Mouse (Mus musculus): ENCODE measurements at regions not wholly inside any gene's neighbourhood (a gene's known extent, or its start where the extent isn't known, plus 50 kb on each side); places are given as distances from the start of the nearest gene placed in this dataset.

DNA sequence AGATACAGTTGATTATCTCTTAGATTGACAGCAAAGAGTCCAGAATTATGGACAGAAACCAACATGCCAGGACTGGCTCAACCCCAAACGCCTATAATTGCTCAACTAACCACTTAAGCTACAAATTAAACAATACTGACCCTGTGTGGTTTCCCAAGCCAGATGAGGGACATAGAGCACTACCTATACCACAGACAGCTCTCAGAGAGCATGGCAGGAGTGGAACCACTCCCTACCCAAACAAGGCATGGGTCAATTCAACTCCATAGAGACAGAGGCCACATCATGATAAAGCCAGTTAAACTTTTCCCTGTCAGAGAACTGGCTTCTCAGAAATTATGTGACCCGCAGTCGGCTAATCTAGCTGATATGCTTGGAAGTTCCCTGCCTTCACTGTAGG, 490.7 kb upstream of the Tbl1xr1 start:
- no peaks in the 10 kb centered on the region for H3K36me3 ChIP-seq (ENCODE audit: control insufficient read depth, insufficient read depth)
- H3ac ChIP-seq (ENCODE audit: control insufficient read depth, insufficient read length) = no peak overlapping the region
- H3K4me2 ChIP-seq (ENCODE audit: low read depth) = no peak overlapping the region
- H3K27me3 ChIP-seq (ENCODE audit: control insufficient read depth, insufficient read depth, insufficient read length) = no peaks in the 10 kb centered on the region
- H3K79me2 ChIP-seq (ENCODE audit: control insufficient read depth, insufficient read depth) = no peaks in the 10 kb centered on the region
- H3K4me3 ChIP-seq = no peak overlapping the region
- TF ChIP-seq CEBPB (IDR thresholded peaks at IDR 0.05; ENCODE audit: insufficient read depth, poor library complexity, severe bottlenecking) (no peak), TCF3 (IDR thresholded peaks at IDR 0.05; ENCODE audit: insufficient read length, low read depth) (no peak), USF1 (IDR thresholded peaks at IDR 0.05; ENCODE audit: low read depth) (no peak), E2F4 (IDR thresholded peaks at IDR 0.05; ENCODE audit: insufficient read depth) (no peak), SRF (IDR thresholded peaks at IDR 0.05; ENCODE audit: control insufficient read depth, insufficient read length, low read depth) (no peak), TCF12 (IDR thresholded peaks at IDR 0.05; ENCODE audit: insufficient read depth, poor library complexity, severe bottlenecking) (no peak), MYOG (IDR thresholded peaks at IDR 0.05; ENCODE audit: control insufficient read depth in 1 of 3, insufficient read depth in 1 of 3, insufficient read length in 2 of 3, low read depth in 2 of 3) (no peak), MAX (IDR thresholded peaks at IDR 0.05; ENCODE audit: low read depth) (no peak), POLR2AphosphoS2 (IDR thresholded peaks at IDR 0.05; ENCODE audit: insufficient read length, low read depth) (no peak), REST (IDR thresholded peaks at IDR 0.05; ENCODE audit: insufficient read depth, insufficient read length) (no peak), POLR2A (IDR thresholded peaks at IDR 0.05; ENCODE audit: insufficient read length, low read depth) (no peak), MYOD1 (IDR thresholded peaks at IDR 0.05; ENCODE audit: control insufficient read depth in 1 of 3, insufficient read length in 2 of 3, low read depth in 2 of 3) (no peak)

DNA sequence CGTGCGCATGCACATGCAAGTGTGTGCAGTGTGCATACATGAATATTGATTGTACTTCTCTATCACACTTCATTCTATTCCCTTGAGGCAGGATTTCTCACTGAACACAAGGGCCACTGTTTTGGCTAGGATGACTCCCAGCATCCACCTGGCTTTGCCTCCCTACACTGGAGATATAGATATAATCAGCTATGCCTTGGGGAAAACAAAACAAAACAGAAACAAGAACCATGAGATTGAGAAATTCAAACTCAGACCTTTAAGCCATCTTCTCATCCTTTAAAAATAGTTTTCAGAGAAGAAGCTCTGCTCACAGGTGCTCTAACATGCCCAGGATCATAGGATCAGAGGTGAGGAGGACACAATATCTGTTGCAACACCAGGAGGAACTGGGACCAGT, 469.6 kb upstream of the Tbl1xr1 start:
- H3K27me3 ChIP-seq (ENCODE audit: control insufficient read depth, insufficient read depth, insufficient read length) = no peaks in the 10 kb centered on the region

DNA sequence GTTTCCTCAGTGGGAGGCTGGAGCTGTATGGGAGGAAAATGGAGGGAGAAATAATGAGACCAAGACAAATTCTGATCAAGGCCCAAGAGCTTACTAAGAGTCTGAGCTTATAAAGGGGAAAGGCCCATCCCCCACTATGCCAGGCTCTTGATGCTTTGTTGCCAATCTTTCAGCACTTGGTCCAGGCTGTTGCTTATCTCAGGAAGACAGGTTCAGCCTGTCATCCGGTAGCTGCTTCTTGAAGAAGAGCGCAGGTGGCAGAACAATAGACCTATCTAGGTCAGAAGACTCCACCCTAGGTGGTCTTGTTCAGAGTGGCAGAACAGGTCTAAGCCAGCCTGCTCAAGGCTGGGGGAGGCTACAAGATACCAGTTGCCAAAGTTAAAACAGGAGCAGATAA, 466.2 kb upstream of the Tbl1xr1 start:
- TF ChIP-seq TCF12 (IDR thresholded peaks at IDR 0.05; ENCODE audit: insufficient read depth, poor library complexity, severe bottlenecking) (no peak), TCF3 (IDR thresholded peaks at IDR 0.05; ENCODE audit: insufficient read length, low read depth) (no peak), USF1 (IDR thresholded peaks at IDR 0.05; ENCODE audit: low read depth) (no peak), MYOG (IDR thresholded peaks at IDR 0.05; ENCODE audit: control insufficient read depth in 1 of 3, insufficient read depth in 1 of 3, insufficient read length in 2 of 3, low read depth in 2 of 3) (no peak), POLR2AphosphoS2 (IDR thresholded peaks at IDR 0.05; ENCODE audit: insufficient read length, low read depth) (no peak), CEBPB (IDR thresholded peaks at IDR 0.05; ENCODE audit: insufficient read depth, poor library complexity, severe bottlenecking) (no peak), E2F4 (IDR thresholded peaks at IDR 0.05; ENCODE audit: insufficient read depth) (no peak), REST (IDR thresholded peaks at IDR 0.05; ENCODE audit: insufficient read depth, insufficient read length) (no peak)
- Histone ChIP-seq H3K4me2 (ENCODE audit: low read depth) (no peak overlapping the region), H3ac (ENCODE audit: control insufficient read depth, insufficient read length) (no peak overlapping the region), H3K79me2 (ENCODE audit: control insufficient read depth, insufficient read depth) (no peaks in the 10 kb centered on the region), H3K27me3 (ENCODE audit: control insufficient read depth, insufficient read depth, insufficient read length) (no peaks in the 10 kb centered on the region), H3K36me3 (ENCODE audit: control insufficient read depth, insufficient read depth) (no peaks in the 10 kb centered on the region), H3K4me3 (no peak overlapping the region)

More for the DNA sequence above, 469.6 kb upstream of the Tbl1xr1 start:
- Histone ChIP-seq H3K36me3 (ENCODE audit: control insufficient read depth, insufficient read depth) (no peaks in the 10 kb centered on the region), H3K4me2 (ENCODE audit: low read depth) (no peak overlapping the region), H3K4me3 (no peak overlapping the region), H3ac (ENCODE audit: control insufficient read depth, insufficient read length) (no peak overlapping the region), H3K79me2 (ENCODE audit: control insufficient read depth, insufficient read depth) (no peaks in the 10 kb centered on the region)
- TF ChIP-seq POLR2AphosphoS2 (IDR thresholded peaks at IDR 0.05; ENCODE audit: insufficient read length, low read depth) (no peak), E2F4 (IDR thresholded peaks at IDR 0.05; ENCODE audit: insufficient read depth) (no peak), MYOG (IDR thresholded peaks at IDR 0.05; ENCODE audit: control insufficient read depth in 1 of 3, insufficient read depth in 1 of 3, insufficient read length in 2 of 3, low read depth in 2 of 3) (no peak), REST (IDR thresholded peaks at IDR 0.05; ENCODE audit: insufficient read depth, insufficient read length) (no peak), SRF (IDR thresholded peaks at IDR 0.05; ENCODE audit: control insufficient read depth, insufficient read length, low read depth) (no peak), POLR2A (IDR thresholded peaks at IDR 0.05; ENCODE audit: insufficient read length, low read depth) (no peak), CEBPB (IDR thresholded peaks at IDR 0.05; ENCODE audit: insufficient read depth, poor library complexity, severe bottlenecking) (no peak), MYOD1 (IDR thresholded peaks at IDR 0.05; ENCODE audit: control insufficient read depth in 1 of 3, insufficient read length in 2 of 3, low read depth in 2 of 3) (no peak), TCF12 (IDR thresholded peaks at IDR 0.05; ENCODE audit: insufficient read depth, poor library complexity, severe bottlenecking) (no peak), USF1 (IDR thresholded peaks at IDR 0.05; ENCODE audit: low read depth) (no peak), MAX (IDR thresholded peaks at IDR 0.05; ENCODE audit: low read depth) (no peak), TCF3 (IDR thresholded peaks at IDR 0.05; ENCODE audit: insufficient read length, low read depth) (no peak)

DNA sequence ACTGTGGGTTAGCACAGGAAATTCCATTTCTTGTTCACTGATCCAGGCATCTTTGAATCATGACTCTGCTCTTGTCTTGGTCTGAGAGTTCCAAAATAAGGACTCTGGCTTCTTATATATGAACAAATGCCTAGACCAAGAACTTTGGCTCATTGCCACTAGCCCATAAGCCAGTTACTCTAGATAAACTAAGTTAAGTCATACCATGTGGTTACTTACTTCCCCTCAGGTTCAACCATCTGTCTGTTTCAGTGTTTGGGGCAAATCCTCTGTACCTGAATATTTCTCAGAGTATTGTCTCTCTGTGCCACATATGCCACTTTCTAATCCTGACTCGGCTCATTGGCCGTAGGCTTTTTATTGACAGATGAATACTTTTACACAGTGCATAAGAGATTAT, 454.7 kb upstream of the Tbl1xr1 start:
- no peak for TF ChIP-seq E2F4 (IDR thresholded peaks at IDR 0.05; ENCODE audit: insufficient read depth)
- TF ChIP-seq USF1 (IDR thresholded peaks at IDR 0.05; ENCODE audit: low read depth) = no peak
- TF ChIP-seq POLR2A (IDR thresholded peaks at IDR 0.05; ENCODE audit: insufficient read length, low read depth) = no peak
- no peak for TF ChIP-seq MYOG (IDR thresholded peaks at IDR 0.05; ENCODE audit: control insufficient read depth in 1 of 3, insufficient read depth in 1 of 3, insufficient read length in 2 of 3, low read depth in 2 of 3)
- no peak for TF ChIP-seq SRF (IDR thresholded peaks at IDR 0.05; ENCODE audit: control insufficient read depth, insufficient read length, low read depth)
- TF ChIP-seq REST (IDR thresholded peaks at IDR 0.05; ENCODE audit: insufficient read depth, insufficient read length) = no peak
- TF ChIP-seq MYOD1 (IDR thresholded peaks at IDR 0.05; ENCODE audit: control insufficient read depth in 1 of 3, insufficient read length in 2 of 3, low read depth in 2 of 3) = no peak
- no peak for TF ChIP-seq POLR2AphosphoS2 (IDR thresholded peaks at IDR 0.05; ENCODE audit: insufficient read length, low read depth)
- TF ChIP-seq TCF3 (IDR thresholded peaks at IDR 0.05; ENCODE audit: insufficient read length, low read depth) = no peak
- TF ChIP-seq CEBPB (IDR thresholded peaks at IDR 0.05; ENCODE audit: insufficient read depth, poor library complexity, severe bottlenecking) = no peak
- no peak for TF ChIP-seq MAX (IDR thresholded peaks at IDR 0.05; ENCODE audit: low read depth)
- no peaks in the 10 kb centered on the region for H3K27me3 ChIP-seq (ENCODE audit: control insufficient read depth, insufficient read depth, insufficient read length)
- no peak overlapping the region for H3ac ChIP-seq (ENCODE audit: control insufficient read depth, insufficient read length)
- H3K36me3 ChIP-seq (ENCODE audit: control insufficient read depth, insufficient read depth) = no peaks in the 10 kb centered on the region
- no peak overlapping the region for H3K4me3 ChIP-seq
- H3K79me2 ChIP-seq (ENCODE audit: control insufficient read depth, insufficient read depth) = no peaks in the 10 kb centered on the region
- no peak overlapping the region for H3K4me2 ChIP-seq (ENCODE audit: low read depth)
